Mouse (Mus musculus) kidney, postnatal 36 days (tissue): ENCODE results near the gene A430078G23Rik.

ENCODE experiments used
- DNase-seq, 2 experiments: peaks; one replicate each; pipeline ENCODE4 v3.0.0; 2021 to 2022; ENCODE audit warnings: mixed read lengths in 2 of 2

A430078G23Rik gene

DNA sequence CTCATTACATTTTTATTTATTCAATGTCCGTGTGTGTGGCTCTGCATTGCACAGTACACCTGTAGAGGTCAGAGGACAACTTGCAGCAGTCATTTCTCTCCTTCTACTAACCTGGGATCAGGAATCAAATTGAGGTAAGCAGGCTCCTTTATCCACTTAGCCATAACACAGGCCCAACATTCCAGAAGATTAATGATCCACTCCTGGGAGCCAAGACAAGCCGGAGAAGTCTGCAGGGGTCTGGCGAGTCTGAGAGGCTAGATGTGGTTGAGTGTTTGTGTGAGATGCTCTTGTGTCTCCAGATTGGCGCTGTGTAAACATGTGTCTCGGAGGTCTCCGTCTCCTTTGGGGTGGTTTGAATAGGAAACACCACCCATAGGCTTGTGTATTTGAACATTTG, 2.5 kb upstream of the A430078G23Rik start:
- no peak for DNase-seq

DNA sequence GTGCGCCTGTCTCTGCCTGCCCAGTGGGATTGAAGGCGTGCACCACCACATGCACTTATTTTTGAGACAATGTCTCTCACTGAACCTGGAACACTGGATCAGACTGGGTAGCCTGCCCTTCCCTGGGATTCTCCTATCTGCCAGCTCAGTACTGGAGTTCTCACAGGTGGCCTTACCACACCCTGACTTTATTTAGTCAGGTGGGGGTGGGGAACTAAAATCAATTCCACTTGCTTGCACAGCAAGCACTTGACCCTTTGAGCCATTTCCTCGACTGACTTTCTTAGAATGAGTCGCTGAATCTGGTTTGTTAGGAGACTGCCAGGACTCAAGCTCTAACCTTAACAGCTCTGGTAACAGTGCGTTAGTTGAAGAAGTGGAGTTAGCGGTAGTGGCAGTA, 500 bp upstream of the A430078G23Rik start:
- DNase-seq = no peak

DNA sequence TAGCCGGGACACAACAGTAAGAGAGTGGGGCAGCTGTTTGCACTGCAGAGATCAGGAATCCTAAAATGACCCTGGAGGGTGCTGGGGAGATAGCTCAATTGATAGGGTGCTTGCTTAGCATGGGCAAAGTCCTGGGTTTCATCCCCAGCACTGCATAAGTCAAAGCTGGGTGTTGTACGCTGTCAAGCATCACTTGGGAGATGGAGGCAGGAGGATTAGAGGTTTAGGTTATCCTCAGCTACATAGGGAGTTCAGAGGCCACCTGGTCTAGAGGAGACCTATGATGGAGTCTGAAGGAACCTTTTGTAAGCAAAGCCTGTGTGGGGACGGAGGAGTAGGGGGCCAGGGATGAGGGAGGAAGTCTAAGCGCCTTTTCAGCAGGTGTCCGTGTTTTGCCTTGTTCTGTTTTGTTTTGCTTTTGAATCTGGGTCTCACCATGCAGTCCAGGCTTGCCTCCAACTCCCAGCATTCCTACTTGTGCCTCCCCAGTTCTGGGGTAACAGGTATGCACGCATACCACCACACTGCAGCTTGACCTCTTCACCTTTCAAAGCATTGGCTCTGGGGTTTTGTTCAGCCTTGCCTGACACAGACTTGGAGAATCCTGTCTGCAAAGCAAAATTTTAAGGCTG, 712 bp downstream of the A430078G23Rik start:
- no peak for DNase-seq

DNA sequence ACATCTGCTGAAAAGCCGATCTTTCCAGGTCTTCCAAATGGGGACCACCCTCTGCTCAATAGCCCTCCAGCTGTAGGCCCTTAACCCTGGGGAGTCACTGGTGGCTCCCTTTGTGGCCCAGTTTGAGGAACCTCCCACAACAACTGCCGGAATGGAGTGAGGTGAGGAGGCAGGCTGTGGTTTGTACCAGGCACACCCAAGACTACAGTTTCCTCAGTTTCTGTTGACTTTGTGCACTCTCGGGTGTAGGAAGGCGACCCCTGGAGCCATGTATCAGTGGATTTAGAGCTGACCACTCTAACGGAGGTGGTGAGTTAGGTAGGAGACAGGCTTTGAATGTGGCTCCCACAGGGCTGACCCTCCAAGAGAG, 1.2 kb downstream of the A430078G23Rik start:
- no peak for DNase-seq

DNA sequence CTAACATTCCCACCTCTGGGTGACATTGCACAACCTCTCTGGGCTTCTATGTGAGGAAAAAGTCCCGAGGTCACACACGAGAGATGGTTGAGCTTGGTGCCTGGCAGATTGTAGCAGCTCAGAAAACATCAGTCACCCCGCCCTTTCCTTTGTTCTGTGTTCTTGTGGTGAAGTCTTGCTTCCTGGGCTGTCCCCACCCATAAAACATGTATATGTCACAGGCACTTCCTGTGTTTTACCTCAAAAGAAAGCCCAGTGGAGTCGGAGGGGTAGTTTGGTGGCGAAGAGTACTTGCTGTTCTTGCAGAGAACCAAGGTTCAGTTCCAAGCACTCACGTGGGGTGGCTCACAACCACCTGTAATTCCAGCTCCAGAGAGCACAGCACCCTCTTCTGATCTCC, 2.4 kb downstream of the A430078G23Rik start:
- DNase-seq = no peak

DNA sequence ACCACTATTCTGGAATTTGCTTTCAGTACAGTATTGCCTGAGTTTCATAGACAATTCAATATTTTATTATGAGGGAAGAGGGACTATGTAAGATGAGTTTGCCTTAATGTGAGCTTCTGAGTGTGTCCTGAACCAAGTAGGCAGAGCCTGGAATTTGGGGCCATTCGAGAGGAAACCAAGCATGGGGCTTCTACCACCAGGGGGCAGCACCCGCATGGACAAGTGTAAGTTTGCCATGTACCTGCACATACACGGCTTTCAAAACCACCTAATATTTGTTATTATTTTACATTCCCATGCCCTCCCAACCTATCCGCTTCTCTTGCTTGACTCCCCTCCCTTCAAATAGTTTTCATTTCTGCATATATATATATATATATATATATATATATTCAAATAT, 4.8 kb downstream of the A430078G23Rik start:
- DNase-seq = peak; percentile 83 to 97

DNA sequence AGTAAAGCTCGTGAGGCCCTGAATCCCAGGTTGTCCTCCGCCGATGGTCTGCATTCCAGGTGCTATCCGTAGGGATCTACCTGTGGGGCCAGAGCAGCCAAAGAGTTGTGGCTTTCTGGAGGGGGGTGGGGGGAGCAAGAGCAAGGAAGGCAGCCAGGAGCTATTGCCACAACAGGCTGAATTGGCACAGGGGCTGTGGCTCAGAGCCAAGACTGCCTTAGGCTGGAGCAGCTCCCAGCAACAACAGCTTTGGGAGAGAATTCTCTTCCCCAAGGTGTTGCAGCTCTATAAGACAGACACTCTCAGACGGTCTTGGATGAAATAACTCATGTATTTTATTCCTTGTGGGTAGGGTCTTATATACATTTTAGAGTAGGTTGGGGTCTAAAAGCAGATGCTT, 13.9 kb downstream of the A430078G23Rik start:
- DNase-seq = no peak

DNA sequence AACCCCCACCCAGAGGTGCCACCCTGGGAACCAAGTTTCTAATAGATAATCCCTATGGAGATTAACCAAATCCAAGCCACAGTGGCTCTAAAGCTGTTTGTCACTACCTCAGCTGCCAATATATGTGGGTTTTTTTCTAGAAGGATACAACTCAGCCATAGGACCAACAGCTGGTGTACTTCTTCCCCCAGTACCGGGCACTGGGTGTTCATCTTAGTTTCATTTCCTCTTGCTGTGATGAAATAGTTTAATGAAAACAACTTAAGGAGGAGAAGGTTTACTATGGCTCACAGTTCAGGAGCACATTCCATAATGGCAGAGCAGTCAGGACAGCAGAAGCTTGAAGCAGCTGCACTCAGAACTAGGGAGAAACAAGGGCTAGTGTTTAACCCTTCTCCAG, 14.9 kb downstream of the A430078G23Rik start:
- DNase-seq = no peak

DNA sequence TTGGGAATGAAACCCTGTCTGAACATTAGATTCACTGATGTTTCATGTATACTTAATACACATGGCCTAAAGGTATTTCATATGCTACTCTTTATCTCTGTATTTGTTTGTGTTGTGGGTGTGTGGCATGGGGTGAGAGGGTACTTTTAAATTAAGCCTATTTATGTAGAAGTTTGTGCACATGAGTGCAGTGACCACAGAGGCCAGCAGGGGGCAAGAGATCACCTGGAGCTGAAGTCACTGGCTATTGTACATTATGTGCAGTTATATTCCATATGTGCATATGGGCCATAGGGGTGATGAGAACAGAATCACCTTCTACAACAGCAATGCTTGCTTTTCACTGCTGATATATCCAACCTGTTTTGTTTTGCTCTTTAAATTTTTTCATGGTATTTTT, 22.5 kb downstream of the A430078G23Rik start:
- peak in 1 of 2 experiments; percentile 38 for DNase-seq

DNA sequence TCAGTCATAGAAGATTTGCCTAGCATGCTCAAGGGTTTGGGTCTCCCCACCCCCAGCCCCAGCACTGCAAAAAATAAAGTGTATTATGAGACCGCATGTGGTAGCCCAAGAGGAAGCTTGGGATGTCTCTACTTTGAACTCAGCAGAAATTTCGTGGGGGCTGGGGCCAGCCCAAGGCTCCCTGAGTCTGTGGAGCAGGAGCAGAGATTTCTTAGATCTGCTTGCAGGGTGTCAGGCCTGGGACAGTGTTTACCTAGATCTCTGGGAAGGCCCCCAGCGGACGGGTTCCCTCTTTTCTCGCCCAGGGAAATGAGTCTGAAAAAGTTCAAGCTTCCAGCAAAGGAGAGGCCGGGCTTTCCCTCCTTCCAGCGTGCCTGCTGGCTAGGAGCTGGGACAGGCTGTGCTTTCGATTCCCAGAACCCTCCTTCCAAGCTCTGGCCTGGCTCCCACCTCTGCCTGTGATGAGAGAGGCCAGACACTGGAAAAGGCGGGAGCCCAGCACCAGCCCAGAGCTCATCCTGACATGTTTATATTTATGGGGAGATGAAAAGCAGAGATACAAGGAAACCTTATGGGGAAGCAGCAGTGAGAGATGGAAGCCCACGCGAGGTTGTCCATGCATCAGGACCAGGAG, 23.5 kb downstream of the A430078G23Rik start:
- DNase-seq = no peak

DNA sequence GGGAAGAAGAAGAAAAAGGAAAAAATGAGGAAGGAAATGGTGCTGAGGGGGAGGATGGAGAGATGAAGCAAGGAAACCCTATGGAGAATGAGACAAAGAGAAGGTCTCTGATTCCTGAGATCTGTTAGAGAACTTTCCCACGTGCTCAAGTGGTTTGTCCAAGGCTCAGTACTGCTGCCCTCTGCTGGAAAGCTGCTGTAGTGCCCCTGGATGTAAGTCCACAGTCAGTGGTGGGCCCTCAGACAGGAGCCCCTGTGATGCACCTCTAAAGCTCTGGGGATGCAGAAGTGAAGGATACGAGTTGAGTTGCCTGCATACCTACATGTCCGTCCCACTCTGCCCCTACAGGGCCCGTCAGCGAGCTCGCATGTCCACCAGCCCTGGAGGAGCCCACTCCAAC, 34.1 kb downstream of the A430078G23Rik start:
- DNase-seq = peak; percentile 72 to 89

DNA sequence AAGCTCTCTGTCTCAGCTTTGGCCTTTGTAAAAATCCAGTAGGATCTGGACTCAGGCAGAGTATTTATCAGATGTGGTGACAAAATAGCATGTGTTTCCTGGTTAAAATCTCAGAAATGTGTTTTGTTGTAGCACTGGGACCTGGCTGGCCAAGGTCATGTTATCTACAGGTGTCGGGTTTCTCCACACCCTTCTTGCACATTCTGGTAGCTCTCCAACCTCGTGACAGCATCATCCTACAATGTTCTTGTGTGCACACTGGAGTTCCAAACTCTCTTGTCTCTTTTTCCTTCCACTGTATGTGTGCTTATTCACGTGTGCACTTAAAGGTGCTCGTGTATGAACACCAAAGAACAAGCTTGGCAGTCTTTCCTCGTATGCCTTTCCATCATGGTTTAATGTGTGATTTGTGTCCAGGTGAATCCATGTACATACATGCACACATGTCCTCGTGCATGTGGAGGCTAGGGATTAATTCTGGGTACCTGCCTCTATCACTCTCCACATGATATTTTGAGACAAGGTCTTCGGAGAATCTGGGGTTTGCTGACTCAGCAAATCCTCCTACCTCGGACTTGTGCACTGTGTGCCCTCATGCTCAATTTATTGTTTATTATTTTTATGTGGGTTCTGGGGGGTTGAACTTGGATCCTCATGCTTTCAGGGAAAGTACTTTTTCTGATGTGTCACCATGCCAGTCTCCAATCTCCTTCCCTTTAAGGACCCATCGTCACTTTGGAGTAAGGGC, 35.5 kb downstream of the A430078G23Rik start:
- no peak for DNase-seq

DNA sequence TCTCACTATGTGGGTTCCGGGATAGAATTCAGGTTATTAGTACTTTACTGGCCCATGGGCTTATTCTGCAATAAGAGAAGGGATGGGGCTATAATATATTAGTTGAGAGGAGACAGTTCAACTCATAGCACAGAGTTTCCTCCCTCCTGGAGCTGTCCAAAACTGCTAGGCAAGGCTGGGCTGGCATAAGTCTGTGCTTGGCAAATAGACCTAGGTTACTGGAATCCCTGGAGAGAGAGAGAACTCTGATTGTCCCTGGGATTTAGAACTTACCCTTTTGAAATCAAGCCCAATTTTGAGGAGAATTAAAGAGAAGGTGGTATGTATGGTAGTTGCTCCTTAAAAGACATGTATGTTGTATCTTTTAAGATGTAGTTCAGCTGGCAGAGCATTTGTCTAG, 36.3 kb downstream of the A430078G23Rik start:
- DNase-seq = no peak

DNA sequence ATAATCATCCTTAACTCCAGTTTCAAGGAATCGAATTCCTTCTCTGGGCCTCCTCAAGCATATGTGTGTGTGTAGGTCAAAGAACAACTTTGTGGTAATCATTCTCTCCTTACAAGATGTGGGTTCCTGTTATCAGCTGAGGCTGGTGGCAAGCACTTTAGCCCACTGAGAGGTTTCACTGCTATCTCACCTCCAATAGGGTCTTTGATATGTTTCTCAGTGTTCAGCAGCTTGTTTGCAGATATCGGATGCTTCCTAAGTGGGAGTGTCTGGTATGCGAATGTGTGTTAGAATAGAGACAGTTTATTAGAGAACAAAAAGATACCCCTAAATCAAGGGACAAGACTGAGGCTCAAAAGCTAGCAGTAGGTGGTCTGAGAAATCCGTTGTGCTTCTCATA, 39.1 kb downstream of the A430078G23Rik start:
- no peak for DNase-seq

DNA sequence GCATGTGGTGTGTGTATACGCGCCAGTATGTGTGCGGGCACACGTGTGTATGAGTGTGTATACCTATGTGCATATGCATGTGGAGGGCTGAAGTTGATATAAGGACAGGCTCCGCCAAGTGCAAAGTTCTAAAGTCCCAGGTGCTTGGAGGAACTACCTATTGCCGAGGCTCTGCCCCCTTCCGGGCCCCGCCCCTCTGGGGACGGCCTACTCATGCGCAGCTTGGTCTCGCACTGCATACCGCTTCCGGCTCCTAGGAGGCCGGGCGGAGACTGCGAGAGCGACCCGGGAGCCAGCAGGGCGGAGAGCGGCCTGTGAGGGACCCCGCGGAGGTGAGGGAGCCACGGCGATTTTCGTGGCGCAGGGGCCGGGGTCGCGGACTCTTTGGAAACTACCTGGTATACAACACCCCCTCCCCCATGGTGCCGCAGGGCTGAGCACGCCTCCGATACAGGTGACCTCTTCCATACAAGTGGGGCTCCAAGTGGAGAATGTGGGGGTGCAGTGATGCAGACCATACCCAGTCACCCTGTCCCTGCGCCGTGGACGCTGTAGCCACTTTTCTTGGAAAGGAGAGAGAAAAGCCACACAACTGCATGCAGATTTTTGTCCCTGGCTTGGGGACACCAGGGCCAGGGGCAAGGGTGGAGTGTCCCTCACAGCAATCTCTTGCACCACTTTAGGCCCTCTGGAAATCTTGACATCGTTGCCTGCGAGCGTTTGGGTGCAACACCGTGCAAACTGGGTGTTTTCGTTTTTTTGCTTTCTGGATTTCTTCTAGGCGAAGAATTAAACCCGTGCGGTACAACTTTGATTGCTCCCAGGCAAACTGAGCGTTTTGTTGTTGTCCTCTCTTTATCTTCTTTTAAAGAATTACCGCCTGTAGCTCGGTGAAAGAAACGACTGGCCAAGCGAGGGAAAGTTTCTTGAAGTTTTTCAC, 39.8 kb downstream of the A430078G23Rik start, which contains the start of gene Arhgef18:
Gene Arhgef18, plus strand, starts transcription at position 236 of the 940 bp plus-strand sequence.
- DNase-seq = peak; percentile 94 to 97

DNA sequence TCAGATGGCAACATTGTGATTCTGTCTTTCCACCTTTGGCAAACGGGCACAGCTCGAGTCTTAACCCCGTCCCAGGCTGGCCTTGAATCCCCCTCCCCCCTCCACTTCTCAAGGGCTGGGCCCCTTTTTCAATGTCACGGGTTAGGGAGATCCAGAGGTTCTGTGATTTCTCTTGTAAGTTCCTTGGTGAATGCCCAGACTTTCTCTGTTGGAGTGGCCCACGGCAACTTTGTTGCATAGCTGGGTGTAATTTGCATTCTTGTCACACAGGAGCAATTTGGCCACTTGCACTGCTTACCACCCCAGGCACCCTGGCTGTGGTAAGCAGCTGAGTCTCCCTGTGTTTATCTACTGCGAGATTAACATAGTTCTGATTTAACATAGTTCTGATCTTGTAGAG, 41.4 kb downstream of the A430078G23Rik start:
- peak; percentile 56 to 67 for DNase-seq

DNA sequence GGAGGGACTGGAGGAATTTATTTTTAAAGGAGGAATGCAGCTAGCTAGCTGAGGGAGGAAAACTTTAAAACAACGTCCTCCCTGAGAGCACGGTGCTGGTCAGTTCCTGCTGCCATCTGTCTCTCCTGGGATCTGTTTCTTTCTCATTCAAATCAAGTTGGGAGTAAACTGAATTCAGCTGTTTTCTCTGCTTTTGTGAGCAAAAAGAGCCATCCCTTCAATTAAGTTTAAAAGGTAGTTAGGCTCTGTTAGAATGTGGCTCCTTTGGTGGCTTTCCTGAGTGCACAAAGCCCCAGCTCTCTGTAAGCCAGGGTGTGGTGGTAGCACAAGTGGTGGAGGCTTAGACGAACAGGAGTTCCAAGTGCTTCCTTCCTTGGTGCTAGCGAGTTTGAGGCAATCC, 42.0 kb downstream of the A430078G23Rik start:
- no peak for DNase-seq

DNA sequence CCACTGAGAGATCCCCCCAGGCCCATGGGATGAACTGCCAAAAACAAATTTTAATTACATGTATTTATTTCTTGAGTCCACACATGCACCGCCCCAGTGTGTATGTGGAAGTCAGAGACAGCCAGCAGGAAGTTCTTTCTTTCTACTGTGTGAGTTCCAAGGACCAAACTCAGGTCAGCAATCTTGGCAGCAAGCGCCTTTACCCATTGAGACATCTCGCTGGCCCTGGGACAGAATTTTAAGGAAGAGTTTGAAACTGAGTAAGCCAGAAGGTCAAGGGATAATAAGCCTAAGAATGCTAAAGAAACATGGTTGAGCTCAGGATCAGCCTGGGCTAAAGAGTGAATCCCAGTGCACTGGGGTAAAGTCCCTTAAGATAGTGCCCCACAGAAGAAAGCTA, 44.4 kb downstream of the A430078G23Rik start:
- DNase-seq = peak; percentile 58 to 60

DNA sequence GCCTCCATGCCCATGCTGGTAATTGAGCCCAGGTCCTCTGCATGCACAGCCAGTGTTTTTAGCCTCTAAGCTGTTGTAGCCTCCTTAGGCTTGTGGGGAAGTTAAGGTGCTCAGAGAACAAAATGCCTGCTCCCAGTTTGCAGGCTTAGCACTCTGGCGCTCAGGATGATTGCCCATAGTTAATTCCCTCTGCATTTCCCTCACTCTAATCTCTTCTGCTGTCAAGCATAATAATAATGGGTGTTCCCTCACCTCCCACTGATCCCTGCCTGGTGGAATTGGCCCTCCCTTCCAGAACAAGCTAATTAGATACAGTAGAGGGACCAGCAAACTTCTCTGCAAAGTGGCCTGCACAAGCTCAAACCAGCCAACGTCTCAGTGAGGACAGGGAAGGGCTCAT, 47.3 kb downstream of the A430078G23Rik start:
- DNase-seq = peak in 1 of 2 experiments; percentile 32

DNA sequence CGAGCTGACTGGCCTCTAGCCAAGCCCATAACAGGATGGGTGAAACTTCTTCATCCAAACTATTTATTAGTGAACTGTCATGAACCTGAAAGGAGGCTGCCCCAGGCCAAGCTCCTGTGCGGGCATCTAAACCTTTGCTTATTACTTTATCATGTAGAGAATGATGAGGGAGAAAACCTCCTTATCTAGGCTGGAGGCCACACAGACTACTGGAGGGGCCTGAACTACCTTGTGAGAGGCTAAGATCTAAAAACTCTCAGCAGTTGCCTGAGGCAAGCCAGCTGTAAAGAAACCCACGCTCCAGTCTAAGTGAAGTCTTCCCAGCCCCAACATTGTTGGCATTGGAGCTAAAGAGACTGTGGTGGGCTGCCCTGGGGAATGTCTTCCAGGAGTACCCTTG, 54.2 kb downstream of the A430078G23Rik start:
- no peak for DNase-seq

DNA sequence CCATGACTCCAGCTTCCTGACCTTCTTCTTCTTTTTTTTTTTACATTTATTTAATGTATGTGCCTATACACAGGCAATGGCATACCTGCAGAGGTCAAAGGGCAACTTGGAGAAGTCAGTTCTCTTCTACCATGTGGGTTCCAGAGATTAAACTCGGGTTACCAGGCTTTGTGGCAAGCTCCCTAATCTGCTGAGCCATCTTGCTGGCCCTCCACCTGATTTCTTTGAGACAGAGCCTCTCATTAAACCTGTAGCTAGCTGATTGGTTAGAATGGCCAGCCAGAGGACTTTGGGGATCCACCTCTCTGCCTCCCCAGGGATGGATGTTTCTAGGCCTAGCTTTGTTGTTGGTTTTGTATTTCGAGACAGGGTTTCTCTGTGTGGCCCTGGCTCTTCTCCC, 57.9 kb downstream of the A430078G23Rik start:
- DNase-seq = no peak

DNA sequence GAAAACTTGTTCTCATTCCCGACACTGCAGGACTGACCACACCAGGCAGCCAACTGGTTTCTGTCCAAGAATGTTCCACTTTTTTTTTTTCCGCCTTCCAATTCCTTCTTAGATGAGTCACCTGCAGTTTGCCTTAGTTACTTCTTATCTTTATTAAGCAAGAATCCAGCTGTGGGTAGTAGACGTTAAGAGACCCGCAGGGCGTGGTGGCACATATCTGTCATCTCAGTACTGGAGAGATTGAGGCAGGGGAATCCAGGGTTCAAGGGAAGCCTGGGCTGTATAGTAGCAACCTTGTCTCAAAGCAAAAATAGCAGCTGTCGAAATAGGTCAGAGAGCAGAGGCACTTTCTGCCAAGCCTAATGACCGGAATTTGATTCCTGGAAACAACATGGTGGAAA, 58.7 kb downstream of the A430078G23Rik start:
- peak; percentile 31 to 40 for DNase-seq

DNA sequence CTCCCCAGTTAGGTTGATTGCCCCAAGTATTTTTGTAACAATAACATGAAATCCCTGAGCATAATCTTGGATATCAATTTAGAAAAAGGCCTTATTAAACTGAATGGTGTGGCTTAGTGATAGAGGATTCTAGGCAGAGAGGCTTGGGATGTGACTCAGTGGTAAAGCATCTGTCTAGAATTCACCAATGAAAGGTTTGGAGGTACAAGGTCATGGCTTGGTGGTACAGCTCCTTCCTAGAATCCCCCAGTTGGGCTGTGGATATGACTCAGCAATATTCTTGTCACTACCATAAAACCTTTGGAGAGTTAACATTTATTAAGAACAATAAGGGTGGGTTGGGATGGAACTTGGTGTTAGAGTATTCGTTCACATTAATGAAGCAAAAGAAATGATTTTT, 59.6 kb downstream of the A430078G23Rik start:
- DNase-seq = no peak
